Mouse (Mus musculus): ENCODE data around the gene Timd4.

The Timd4 gene

DNA sequence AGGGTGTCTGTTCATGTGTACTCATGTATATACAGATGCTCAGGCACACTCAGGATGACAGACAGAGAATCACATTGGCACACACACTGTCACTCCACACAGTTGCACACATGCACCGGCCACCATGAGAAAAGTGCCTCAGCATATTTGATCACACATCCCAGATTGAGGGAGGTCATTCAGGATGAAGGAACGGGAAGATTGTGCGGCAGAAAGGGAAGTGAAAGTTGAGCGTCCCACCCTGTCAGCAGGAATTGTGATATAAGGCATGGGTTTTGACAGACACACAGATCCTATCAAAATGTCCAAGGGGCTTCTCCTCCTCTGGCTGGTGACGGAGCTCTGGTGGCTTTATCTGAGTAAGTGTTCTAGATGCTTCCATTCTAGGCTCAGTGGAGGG is at the start of gene Timd4:
Gene Timd4, plus strand, starts transcription at position 290 of the 400 bp plus-strand sequence.
- no peak for DNase-seq

DNA sequence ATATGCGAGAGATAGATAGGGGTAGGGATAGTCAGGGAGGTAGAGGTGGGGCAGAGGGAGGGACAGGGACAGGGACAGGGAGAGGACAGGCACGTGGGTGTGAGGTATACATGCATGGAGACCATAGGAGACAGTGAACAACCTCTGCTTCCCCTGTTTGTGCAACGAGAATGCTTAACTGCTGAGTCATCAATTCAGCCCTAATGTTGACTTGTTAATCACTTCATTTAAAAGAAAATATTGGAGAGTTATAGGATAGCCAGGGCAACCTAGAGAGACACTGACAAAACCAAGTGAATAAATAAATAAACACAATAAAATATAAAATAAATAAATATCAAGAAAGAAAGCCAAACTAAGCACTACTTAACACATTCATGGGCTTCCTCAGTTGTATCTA is 33.7 kb upstream of the Timd4 start:
- no peak for DNase-seq

DNA sequence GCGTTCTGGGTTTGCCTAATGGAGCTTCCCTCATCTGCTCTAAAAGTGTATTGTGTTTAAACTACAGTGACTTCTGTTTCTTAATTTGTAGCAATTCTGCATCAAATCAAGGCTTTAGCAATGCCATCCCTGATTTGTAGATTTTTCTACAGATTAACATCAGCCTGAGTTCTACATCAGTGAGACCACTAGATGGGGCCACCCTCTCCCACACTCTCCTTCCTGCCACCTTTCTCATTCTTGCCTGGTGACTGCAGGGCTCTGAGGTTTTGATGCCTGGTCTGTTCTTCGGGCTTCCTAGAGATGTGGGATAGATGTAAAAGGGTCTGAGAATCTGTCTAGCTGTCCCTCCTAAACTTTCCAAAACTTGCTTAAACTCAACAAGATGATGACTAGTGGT is 30.8 kb upstream of the Timd4 start:
- no peak for DNase-seq

DNA sequence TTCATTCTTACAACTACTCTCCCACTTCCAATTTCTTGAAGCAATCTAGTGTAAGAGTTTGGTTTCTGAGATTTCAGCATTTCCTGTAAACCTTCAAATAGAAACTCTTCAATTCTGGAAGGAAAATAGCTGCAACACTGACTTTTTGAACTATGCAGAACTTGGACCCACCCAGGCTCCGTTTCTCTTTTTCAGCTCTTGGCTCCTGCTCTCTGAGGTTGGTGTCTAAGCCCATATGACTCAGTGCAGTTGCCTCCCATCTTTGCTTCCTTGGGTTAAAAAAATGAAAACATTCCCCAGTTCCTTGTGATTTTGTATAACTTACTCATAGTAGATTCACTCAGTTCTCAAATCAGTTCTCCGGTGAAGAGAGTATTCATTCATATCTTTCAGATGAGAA is 6.2 kb upstream of the Timd4 start:
- DNase-seq: no peak

DNA sequence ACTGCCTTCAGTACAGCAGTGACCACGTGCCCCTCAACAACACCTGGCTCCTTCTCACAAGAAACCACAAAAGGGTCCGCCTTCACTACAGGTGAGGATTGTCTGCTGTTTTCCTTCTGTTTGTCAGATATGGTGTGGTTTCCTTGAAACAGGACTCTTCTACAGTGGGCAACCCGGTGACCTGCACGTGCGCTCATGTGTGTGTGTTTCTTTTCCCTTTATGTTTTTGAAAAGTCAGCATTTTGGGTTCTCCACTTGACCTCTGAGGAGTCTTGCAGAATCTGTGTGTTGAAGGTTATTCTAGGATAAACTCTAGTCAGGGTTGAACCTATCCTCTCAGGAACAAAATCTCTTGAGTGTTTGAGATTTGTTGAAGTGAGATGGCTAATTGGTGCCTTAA is 7.1 kb downstream of the Timd4 start:
- DNase-seq: no peak

DNA sequence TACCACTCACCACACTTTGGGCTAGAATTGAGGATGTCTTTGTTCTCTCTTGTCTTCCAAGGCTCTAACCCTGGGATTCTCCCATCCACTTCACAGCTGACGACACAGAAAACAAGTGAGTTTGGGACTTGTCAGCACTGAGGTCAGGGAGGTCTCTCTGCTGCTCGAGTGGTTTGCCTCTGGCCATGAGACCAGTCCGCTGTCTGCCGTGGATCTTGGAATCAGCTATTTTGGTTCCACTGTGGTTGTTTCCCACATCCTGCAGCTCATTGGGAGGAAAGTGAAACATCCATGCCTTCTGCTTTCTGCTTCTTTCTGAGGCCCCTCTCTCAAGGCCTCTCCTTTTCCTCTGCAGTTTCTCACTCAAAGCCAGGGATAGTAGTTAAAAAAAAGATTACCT is 9.3 kb downstream of the Timd4 start:
- no peak for DNase-seq

DNA sequence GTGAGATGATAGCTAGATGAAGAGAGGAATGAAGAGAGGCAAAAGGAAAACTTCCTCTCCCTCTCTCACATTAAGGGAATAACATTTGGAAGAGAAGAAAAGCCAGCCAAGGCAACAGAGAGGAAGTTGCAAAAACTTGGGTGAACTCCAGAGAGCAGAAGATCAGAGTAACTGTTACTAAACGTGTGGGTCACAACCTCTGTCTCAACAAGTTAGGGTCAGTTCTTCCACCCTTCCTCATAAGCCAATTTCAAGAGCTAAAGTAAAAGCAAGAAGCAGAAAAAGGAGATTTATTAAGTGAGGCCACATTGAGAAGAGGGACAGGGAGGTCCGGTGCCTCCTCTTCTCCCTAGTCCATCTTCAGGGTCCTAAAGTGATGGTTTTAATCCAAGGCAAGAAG is 19.7 kb downstream of the Timd4 start:
- DNase-seq: no peak

DNA sequence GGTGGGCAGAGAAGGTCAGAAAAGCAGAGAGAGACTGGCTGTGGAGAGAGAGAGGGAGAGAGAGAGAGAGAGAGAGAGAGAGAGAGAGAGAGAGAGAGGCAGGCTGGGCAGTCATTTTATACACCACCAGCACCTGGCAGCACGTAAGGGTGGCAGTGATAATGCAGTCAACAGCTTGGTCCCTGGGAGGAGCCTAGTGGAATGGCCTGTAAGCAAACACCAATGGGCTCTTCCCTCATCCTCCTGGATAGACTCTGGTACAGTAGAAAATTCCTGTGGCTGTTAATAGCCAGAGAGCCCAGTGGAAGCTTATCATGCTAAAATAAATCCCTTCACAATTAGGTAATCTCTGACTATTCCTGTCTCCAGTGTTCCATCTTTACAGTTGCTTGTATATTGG is 24.5 kb downstream of the Timd4 start:
- no peak for DNase-seq

DNA sequence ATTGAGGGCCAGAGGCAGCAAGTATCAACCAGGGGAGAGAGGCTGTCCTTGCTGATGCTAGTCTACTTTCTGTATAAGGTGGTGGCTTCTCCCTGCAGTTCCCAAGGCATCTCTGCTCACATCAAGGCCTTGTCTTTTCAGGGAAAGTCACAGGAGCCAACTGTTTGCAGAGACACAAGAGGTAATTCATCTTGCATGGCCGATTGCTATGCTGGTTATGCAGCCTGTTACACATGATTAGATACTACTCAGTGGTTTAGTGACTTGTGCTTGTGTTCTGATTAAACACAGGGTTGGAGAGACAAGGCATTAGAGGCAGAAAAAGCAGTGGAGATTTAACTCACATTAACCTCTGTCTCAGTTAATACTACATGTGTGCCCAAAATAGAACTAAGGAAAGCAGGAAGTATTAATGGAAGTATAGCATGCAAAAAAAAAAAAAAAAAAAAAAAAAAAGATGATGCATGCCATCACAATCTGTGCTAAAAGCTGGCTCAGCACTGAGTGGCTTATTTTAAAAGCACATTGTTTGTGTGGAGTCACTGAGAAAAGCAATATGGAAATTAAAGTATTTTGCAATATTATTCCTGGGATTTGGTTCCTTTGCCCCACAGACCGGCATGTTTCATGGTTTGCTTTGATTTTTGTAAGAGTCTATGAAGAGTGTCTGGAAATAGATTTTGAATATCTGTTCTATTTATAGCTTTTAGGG is 31.6 kb downstream of the Timd4 start:
- DNase-seq: no peak

DNA sequence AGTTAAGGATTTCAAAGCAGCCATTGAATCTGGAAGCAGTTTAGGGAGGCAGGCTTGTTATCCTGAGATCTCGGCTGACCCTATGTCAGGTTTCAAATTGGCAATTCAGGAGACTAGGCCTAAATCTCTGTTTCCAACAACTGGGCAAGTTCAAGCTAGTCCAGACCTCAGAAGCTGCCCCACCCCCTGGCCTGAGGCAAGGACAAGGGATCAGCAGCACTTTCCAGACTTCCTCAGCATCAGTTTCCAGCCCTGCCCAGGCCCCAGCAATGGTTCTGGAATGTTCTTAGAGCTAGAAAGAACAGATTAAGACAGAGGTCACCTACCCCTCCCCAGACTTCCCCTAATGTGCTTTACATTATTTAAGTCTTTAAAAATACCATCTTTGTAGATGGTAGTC is 36.1 kb downstream of the Timd4 start:
- no peak for DNase-seq

DNA sequence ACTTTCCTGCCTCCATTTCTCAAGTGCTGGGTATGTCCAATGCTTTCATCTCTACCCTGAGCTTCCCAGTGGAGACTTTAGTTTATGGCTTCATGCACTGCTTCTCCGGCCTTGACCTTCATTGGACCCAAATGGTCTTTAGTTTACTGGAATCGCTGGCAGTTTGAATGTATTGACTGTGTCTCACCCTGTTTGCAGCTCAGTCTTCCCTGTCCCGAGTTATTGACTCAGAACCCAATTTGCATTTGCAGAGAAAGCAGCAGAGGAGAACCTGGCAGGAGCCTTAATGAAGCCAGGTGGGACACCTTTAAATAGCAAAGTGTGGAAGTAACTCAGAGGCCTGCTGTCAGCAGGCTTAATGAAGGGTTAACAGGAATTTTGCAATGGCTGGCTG is 37.2 kb downstream of the Timd4 start:
- DNase-seq: no peak

DNA sequence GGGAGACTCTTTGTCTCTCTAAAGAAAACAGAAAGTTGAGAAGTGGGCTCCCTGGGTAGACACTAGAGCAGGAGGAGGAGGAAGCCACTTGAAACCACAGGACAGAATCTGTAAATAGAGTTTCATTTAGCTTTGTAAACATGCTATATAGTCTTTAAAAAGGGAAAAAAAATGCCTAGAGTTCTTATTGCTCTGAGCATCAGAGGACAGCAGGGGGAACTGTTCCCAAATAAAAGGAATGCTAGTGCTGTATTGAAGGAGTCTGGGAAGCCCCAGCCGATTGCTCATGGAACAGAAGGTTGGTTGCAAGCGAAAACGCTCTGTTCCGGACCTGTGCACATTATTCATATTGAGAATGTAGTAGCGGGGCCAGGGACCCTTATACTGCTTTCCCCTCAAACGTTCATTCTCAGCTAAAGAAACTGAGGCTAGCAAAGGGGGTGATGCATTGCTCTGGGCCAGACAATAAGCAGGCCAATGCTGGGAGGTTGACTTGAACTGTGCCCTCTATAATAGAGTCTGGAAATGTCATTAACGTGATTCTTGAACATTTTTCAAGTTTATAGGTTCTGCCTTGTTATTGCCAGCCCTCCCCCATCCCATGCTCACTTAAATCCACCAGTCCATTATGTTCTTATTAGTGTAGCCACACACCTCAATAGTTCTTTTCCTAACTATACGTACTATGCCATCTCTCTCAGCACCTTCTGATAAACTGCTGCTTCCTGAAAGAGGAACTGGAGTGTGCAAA is 37.8 kb downstream of the Timd4 start:
- DNase-seq: no peak

DNA sequence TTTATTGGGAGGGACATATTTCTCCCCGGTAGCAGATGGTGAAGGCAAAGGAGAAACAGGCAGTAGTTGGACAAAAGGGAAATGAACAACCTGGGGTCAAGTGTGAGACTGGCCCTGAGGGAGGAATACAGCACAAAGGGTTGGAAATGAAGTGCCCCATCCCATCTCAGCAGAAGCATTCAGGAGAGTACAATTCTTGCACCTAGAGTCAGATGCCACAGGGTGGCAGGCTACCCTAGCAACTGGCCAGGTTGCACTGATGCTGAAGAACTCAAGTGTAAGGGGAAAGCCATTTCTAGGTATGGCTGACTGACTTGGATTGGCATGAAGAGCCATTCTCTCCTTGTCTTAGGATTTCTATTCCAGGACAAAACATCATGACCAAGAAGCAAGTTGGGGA is 54.2 kb downstream of the Timd4 start:
- no peak for DNase-seq

DNA sequence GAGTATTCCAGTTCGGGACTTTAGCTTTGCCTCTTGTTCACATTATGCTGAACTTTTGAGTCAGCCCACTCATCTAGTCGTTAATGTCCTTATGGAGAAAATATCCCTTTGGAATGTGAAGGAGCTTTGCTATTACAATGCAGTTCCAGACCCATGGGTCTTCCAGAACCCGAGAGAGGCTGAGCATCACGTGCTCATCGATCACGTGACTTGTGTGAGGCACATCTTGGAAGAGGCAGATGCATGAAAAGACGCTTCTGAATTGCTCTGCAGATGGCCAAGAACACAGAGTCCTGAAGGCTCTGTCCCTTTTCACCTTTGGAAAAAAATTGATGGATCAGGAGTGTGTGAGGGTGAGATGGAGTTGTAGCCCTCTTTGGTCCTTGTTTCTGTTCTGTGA is 58.0 kb downstream of the Timd4 start:
- no peak for DNase-seq

DNA sequence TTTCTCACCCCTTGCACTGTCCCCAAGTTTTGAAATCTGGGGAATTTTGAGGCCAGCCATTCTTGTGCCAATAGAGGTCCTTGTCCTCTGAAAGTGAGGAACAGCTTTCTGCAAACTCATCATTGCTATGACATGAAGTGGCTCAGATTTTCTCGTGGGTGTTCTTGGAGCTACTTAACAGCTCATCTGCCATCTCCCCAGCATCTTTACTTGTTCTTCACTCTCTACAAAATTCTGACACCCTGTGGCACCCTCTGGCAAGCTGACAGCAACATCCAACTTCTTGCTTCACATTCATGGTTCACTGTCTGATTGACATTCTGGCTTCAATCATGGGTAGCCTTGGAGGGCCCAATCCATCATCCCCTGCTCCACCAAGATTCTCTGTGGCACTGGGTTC is 65.2 kb downstream of the Timd4 start:
- no peak for DNase-seq

DNA sequence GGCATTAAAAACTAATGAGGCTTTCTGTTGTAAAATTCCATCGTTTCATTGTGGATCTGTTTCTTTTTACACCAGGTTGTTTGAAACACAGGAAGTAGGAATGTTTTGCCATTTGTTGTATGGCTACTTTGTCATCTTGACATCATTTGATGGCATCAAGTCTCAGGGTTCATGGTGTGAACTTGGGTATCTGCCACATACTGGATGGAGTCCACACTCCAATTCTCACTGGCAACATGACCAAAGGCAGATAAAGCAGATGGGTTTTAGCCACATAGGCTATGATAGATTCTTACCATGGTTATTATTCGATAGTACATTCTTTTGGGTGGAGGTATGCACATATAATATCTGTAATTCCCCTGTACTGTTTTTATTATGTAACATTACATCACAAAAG is 71.9 kb downstream of the Timd4 start:
- no peak for DNase-seq

DNA sequence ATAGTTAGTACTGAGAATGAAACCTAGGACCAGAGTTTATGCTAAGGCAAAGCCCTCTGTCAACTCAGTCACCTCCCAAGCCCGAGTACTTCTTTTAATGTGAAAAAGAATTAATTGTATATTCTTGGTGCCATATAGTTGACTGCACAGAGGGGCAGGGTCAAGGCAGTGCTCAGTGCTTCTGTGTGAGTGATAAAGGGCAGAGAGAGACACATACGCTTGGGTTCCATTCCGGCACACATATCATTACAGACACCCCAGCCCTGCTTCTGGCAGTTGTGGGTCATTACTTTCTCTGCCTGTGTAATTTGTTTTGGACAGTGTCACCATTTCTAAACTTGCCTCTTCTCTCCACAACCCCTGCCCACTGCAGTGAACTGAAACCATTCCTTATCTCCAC is 78.5 kb downstream of the Timd4 start:
- DNase-seq: no peak

All from cerebellum, adult 9-11 months (tissue).